Mouse (Mus musculus) C2C12 (cell line): ENCODE results near the gene Tsen2. TPM values are rescaled to one million over a fixed set of nuclear protein-coding genes. Genes with fewer than 3 reads are reported as not detected.
A peak's percentile ranks its signal among the peaks of the same experiment; 100 is the strongest.

ENCODE experiments used
- H3K27me3 ChIP-seq: one replicate; pipeline ENCODE4 v1.6.1; 2011; ENCODE audit not compliant: control insufficient read depth, insufficient read depth, insufficient read length
- H3K36me3 ChIP-seq: one replicate; pipeline ENCODE4 v1.6.1; 2011; ENCODE audit not compliant: control insufficient read depth, insufficient read depth
- H3K4me3 ChIP-seq: one replicate; pipeline ENCODE4 v1.5.1; 2011; ENCODE audit warnings: mild to moderate bottlenecking, control low read depth; ENCODE audit not compliant: poor library complexity, insufficient read depth, severe bottlenecking
- H3K79me2 ChIP-seq: one replicate; pipeline ENCODE4 v1.6.1; 2011; ENCODE audit not compliant: control insufficient read depth, insufficient read depth
- H3K79me3 ChIP-seq: one replicate; pipeline ENCODE4 v1.6.1; 2011; ENCODE audit warnings: low read depth, control low read depth
- H3ac ChIP-seq: one replicate; pipeline ENCODE3; 2011; ENCODE audit warnings: low read depth; ENCODE audit not compliant: control insufficient read depth, insufficient read length
- CEBPB ChIP-seq: IDR thresholded peaks from one replicate; pipeline ENCODE4 v1.6.1; 2011; ENCODE audit warnings: low read depth, mild to moderate bottlenecking, control low read depth, moderate library complexity
- CTCF ChIP-seq: IDR thresholded peaks from one replicate; pipeline ENCODE4 v1.5.1; 2011; ENCODE audit not compliant: control insufficient read depth, insufficient read depth, insufficient read length
- FOSL1 ChIP-seq: IDR thresholded peaks from one replicate; pipeline ENCODE4 v1.8.0; 2011; ENCODE audit warnings: mild to moderate bottlenecking, low read length; ENCODE audit not compliant: poor library complexity, insufficient read depth, severe bottlenecking
- MAX ChIP-seq: IDR thresholded peaks from one replicate; pipeline ENCODE4 v1.6.1; 2011; ENCODE audit warnings: mild to moderate bottlenecking, control low read depth
- MYOD1 ChIP-seq: IDR thresholded peaks from one replicate; pipeline ENCODE4 v1.6.1; 2011; ENCODE audit warnings: low read depth; ENCODE audit not compliant: control insufficient read depth, insufficient read length
- MYOG ChIP-seq: IDR thresholded peaks from one replicate; pipeline ENCODE4 v1.6.1; 2011; ENCODE audit not compliant: control insufficient read depth, insufficient read length; ENCODE audit errors: extremely low read depth
- USF1 ChIP-seq: IDR thresholded peaks from one replicate; pipeline ENCODE4 v1.6.1; 2011; ENCODE audit warnings: low read depth, mild to moderate bottlenecking, control low read depth, moderate library complexity
- polyA plus RNA-seq: library from polyadenylated mRNA; unstranded; fragments of >200 nt; fragmentation: generic; extraction: Trizol; gene quantifications from one replicate; pipeline ENCODE4 v1.2.1, GENCODE M21; 2012; ENCODE audit warnings: missing spikeins

Gene Tsen2
- polyA plus RNA-seq, 1 experiment = 16.8 TPM

DNA sequence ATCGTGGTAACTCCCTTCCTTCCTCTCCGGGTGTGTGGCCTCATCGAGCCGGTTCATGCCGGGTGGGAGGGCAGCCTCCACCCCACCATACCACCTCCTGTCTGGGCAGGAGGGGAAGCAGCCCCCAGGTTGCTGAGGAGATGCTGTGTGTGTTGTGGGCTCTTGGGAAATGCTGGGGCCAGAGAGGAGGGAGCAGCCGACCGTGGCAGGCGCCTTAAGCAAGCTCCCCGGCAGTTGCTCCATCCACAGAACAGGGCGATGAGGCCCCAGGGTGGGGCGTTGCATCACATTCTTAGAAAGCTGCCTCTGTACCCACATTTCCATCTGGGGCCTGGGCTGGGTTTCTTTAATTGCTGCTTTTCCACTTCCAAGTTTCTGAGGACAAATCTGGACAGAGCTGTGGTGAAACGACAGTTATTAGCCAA is 25.2 kb upstream of the Tsen2 start:
- H3K79me3 ChIP-seq = no peaks in the 10 kb centered on the region
- H3ac ChIP-seq = no peak overlapping the region
- no peaks in the 10 kb centered on the region for H3K27me3 ChIP-seq
- peak; percentile 37 for TF ChIP-seq CEBPB
- no peak for TF ChIP-seq MYOD1
- no peak for TF ChIP-seq MAX
- no peak for TF ChIP-seq FOSL1
- TF ChIP-seq CTCF = no peak
- H3K4me3 ChIP-seq = no peak overlapping the region
- H3K36me3 ChIP-seq = no peaks in the 10 kb centered on the region
- H3K79me2 ChIP-seq = no peaks in the 10 kb centered on the region

GRCm38 (mm10) chr6:115521923-115522322 is 22.5 kb upstream of the Tsen2 start:
- Histone ChIP-seq H3K4me3 (no peak overlapping the region), H3K79me3 (no peaks in the 10 kb centered on the region), H3ac (no peak overlapping the region), H3K79me2 (no peaks in the 10 kb centered on the region), H3K27me3 (no peaks in the 10 kb centered on the region), H3K36me3 (no peaks in the 10 kb centered on the region)
- TF ChIP-seq MYOD1 (no peak), MAX (no peak), MYOG (no peak), CEBPB (no peak), USF1 (no peak), FOSL1 (no peak)

GRCm38 (mm10) chr6:115522691-115523146 is 21.7 kb upstream of the Tsen2 start:
- Histone ChIP-seq H3K36me3 (no peaks in the 10 kb centered on the region), H3ac (no peak overlapping the region)

GRCm38 (mm10) chr6:115523201-115523600 is 21.3 kb upstream of the Tsen2 start:
- Histone ChIP-seq H3ac (no peak overlapping the region), H3K79me3 (no peaks in the 10 kb centered on the region), H3K4me3 (no peak overlapping the region), H3K79me2 (no peaks in the 10 kb centered on the region), H3K36me3 (no peaks in the 10 kb centered on the region), H3K27me3 (no peaks in the 10 kb centered on the region)
- TF ChIP-seq MAX = no peak
- TF ChIP-seq FOSL1 = no peak
- TF ChIP-seq CTCF = no peak
- TF ChIP-seq MYOG = no peak
- TF ChIP-seq MYOD1 = no peak
- no peak for TF ChIP-seq USF1
- no peak for TF ChIP-seq CEBPB

More at GRCm38 (mm10) chr6:115522691-115523146, 21.7 kb upstream of the Tsen2 start:
- H3K79me2 ChIP-seq = no peaks in the 10 kb centered on the region
- H3K27me3 ChIP-seq = no peaks in the 10 kb centered on the region
- H3K4me3 ChIP-seq = no peak overlapping the region
- no peak for TF ChIP-seq CEBPB
- no peak for TF ChIP-seq FOSL1
- TF ChIP-seq CTCF = no peak
- TF ChIP-seq USF1 = no peak
- no peak for TF ChIP-seq MYOD1
- no peak for TF ChIP-seq MAX
- TF ChIP-seq MYOG = no peak
- H3K79me3 ChIP-seq = no peaks in the 10 kb centered on the region

- TF ChIP-seq CEBPB (no peak), MAX (no peak), MYOG (no peak), CTCF (no peak), FOSL1 (no peak), USF1 (no peak), MYOD1 (no peak)
These were observed 19.9 kb upstream of the Tsen2 start for GRCm38 (mm10) chr6:115524449-115524990.

GRCm38 (mm10) chr6:115527418-115527817 is 17.0 kb upstream of the Tsen2 start:
- Histone ChIP-seq H3ac (no peak overlapping the region), H3K27me3 (no peaks in the 10 kb centered on the region), H3K36me3 (no peaks in the 10 kb centered on the region), H3K79me2 (no peaks in the 10 kb centered on the region), H3K79me3 (no peaks in the 10 kb centered on the region), H3K4me3 (no peak overlapping the region)
- TF ChIP-seq FOSL1 (no peak), MYOD1 (peak; percentile 19)

More at GRCm38 (mm10) chr6:115524449-115524990, 19.9 kb upstream of the Tsen2 start:
- no peak overlapping the region for H3K4me3 ChIP-seq
- no peaks in the 10 kb centered on the region for H3K36me3 ChIP-seq
- H3K79me3 ChIP-seq = no peaks in the 10 kb centered on the region
- H3ac ChIP-seq = no peak overlapping the region
- H3K79me2 ChIP-seq = no peaks in the 10 kb centered on the region
- H3K27me3 ChIP-seq = no peaks in the 10 kb centered on the region
